Mouse (Mus musculus) hindbrain, embryonic 13.5 days (tissue): ENCODE data around the gene Rasal3. TPM values are rescaled to one million over a fixed set of nuclear protein-coding genes. Genes with fewer than 3 reads are reported as not detected.

Source experiments
- ATAC-seq: fragments of 200-750 bp; cut with Nextera tagmentation; 2 replicates; pipeline ENCODE4 v1.8.0; 2017; ENCODE audit warnings: moderate TSS enrichment; ENCODE audit not compliant: low FRiP score
- H3K27ac ChIP-seq: fragments of 300-500 bp; sonication (generic); 2 replicates; pipeline ENCODE4 v1.5.1; 2015; ENCODE audit warnings: inconsistent platforms, mild to moderate bottlenecking, moderate library complexity
- H3K27me3 ChIP-seq: fragments of 300-500 bp; sonication (generic); 2 replicates; pipeline ENCODE4 v1.6.1; 2015; ENCODE audit warnings: mild to moderate bottlenecking, inconsistent platforms
- H3K36me3 ChIP-seq: fragments of 300-500 bp; sonication (generic); 2 replicates; pipeline ENCODE4 v1.6.1; 2015; ENCODE audit warnings: mild to moderate bottlenecking, inconsistent platforms
- H3K4me1 ChIP-seq: fragments of 300-500 bp; sonication (generic); replicated peaks from 2 replicates; pipeline ENCODE4 v1.6.1; 2015; ENCODE audit warnings: inconsistent platforms
- H3K4me2 ChIP-seq: fragments of 300-500 bp; sonication (generic); 2 replicates; pipeline ENCODE4 v1.6.1; 2015; ENCODE audit warnings: inconsistent platforms, mild to moderate bottlenecking, moderate library complexity
- H3K4me3 ChIP-seq: fragments of 300-500 bp; sonication (generic); 2 replicates; pipeline ENCODE4 v1.5.1; 2015; ENCODE audit warnings: mild to moderate bottlenecking, inconsistent platforms
- H3K9ac ChIP-seq: fragments of 300-500 bp; sonication (generic); 2 replicates; pipeline ENCODE4 v1.6.1; 2015; ENCODE audit warnings: mild to moderate bottlenecking, inconsistent platforms
- H3K9me3 ChIP-seq: fragments of 300-500 bp; sonication (generic); 2 replicates; pipeline ENCODE4 v1.6.1; 2016; ENCODE audit warnings: inconsistent platforms
- WGBS: fragments of 180-500 bp; shearing (Covaris S2); methylation state at CpG from one replicate; pipeline ENCODE4 v1.1.7; 2015; 5-methylcytosine and 5-hydroxymethylcytosine counted together
- polyA plus RNA-seq: library from polyadenylated mRNA; unstranded; fragments of >200 nt; fragmentation: Nextera tagmentation; extraction: Ambion mirVana; gene quantifications from 2 replicates; pipeline ENCODE4 v1.2.1, GENCODE M21; 2015

Gene Rasal3
- polyA plus RNA-seq, 1 experiment from 2014 or later, result 0.62 TPM

DNA sequence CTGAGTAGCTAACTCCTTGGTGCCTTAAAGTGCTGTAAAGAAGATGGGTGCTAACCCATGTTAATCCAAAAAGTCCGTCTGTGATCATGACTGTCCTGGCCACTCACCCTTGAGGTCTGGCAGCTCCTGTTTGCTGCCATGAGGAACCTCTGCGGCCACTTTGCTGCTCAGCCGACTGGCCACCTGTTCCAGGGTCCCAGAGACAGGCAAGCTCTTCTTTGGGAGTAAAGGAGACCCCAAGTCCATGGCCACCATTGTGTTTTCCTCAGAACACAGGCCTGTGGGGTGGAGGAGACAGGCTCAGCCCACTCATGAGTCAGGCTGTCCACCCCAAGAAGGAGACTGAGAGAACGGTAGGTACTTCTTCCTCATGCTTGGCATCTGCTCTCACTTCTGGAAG, 40.7 kb downstream of the Rasal3 start:
- no peaks in the 10 kb centered on the region for H3K9me3 ChIP-seq
- H3K36me3 ChIP-seq, result peaks cover 56% of the 10 kb centered on the region
- no peaks in the 10 kb centered on the region for H3K27me3 ChIP-seq
- peak overlapping the region; percentile 83 for H3K4me2 ChIP-seq
- ATAC-seq, result no peak
- H3K4me1 ChIP-seq, result peaks cover 32% of the 10 kb centered on the region
- H3K27ac ChIP-seq, result no peak overlapping the region
- peak overlapping the region; percentile 91 for H3K4me3 ChIP-seq
- peak overlapping the region; percentile 96 for H3K9ac ChIP-seq
- 85% methylated on average over 4 of the region's 4 CpGs for WGBS

DNA sequence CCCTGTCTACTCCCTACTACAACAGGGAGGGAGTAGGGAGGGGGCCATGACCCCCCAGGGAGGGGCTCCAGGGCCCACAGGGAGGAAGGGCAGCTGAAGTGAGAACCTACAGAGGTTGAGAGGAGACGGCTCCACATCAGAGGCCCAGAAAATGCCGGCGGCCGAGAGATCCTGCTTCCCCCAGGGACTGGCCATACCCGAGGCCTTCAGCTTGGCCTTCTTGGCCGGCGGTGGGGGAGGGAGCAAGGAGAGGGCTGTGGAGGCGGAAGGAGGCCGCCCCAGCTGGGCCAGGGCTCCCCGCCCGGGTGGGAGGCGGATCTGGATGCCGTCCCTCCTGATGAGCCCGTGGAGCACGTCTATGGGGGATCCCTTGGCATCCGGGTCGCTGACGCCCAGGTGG, 43.5 kb downstream of the Rasal3 start:
- Histone ChIP-seq H3K27me3 (no peaks in the 10 kb centered on the region), H3K9ac (no peak overlapping the region), H3K9me3 (no peaks in the 10 kb centered on the region), H3K4me2 (no peak overlapping the region), H3K36me3 (peaks cover 77% of the 10 kb centered on the region), H3K4me3 (no peak overlapping the region), H3K27ac (no peak overlapping the region), H3K4me1 (peaks cover 29% of the 10 kb centered on the region)
- no peak for ATAC-seq
- 85% methylated on average over 18 of the region's 18 CpGs for WGBS

DNA sequence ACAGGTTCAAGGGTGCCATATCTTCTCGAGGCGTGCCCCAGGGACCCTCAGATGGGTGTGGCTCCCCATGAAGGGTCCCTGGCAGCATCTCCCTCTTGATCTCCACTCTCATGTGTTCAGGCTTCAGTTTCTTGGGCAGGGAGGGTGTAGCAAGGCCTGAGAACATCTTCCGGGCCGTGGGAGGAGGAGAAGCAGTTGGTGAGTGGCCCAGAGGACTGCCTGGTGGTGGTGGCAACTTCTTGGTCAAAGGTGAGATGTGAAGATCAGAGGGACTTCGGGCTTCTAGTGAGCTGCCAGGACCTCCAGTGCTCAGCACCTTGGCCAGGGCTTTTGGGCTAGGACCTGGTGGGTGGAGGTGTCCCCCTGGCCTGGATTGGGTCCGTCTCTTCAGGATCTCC, 44.4 kb downstream of the Rasal3 start:
- 94% methylated on average over 6 of the region's 6 CpGs for WGBS
- H3K4me1 ChIP-seq, result peaks cover 36% of the 10 kb centered on the region
- no peak overlapping the region for H3K27ac ChIP-seq
- H3K36me3 ChIP-seq, result peaks cover 87% of the 10 kb centered on the region
- no peak overlapping the region for H3K4me3 ChIP-seq
- H3K4me2 ChIP-seq, result no peak overlapping the region
- H3K9ac ChIP-seq, result no peak overlapping the region
- no peaks in the 10 kb centered on the region for H3K9me3 ChIP-seq
- H3K27me3 ChIP-seq, result no peaks in the 10 kb centered on the region
- ATAC-seq, result no peak

DNA sequence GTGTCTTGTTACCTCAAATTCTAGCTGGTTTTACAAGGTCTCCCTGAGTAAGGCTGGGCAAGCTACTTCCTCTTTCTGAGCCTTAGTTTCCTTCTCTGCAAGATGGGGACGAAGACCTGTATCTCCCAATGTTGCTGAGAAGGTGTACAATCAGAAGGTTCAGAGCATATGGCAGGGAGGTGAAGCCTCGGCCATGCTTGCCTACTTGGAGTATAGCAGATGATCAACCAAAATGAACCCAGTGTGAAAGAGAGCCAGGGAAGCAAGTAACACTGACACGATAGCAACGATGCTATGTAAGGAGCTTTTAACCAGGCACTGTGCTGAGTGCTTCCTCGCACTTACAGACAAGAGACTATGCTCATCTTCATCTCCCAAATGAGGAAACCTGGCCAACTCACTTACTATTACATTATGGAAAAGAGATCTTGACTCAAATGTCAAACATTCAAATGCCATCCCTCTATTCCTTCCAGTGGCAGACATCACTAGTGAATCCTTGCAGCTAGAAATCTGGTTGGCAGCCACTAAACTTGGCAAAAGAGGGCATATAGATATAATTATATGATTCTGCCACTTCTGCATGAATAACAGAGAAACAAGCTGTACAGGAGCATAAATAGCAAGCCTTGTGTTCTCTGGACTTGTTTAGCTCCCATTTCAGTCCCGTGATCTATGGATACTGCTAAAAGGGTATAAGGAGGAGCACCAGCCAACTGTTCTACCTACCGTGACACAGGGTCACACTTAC, 45.0 kb downstream of the Rasal3 start:
- no peak for ATAC-seq
- Histone ChIP-seq H3K27me3 (no peaks in the 10 kb centered on the region), H3K4me3 (no peak overlapping the region), H3K36me3 (peaks cover 92% of the 10 kb centered on the region), H3K27ac (no peak overlapping the region), H3K9me3 (no peaks in the 10 kb centered on the region), H3K4me2 (no peak overlapping the region), H3K4me1 (peaks cover 34% of the 10 kb centered on the region), H3K9ac (no peak overlapping the region)
- WGBS, result 93% methylated on average over 7 of the region's 7 CpGs

DNA sequence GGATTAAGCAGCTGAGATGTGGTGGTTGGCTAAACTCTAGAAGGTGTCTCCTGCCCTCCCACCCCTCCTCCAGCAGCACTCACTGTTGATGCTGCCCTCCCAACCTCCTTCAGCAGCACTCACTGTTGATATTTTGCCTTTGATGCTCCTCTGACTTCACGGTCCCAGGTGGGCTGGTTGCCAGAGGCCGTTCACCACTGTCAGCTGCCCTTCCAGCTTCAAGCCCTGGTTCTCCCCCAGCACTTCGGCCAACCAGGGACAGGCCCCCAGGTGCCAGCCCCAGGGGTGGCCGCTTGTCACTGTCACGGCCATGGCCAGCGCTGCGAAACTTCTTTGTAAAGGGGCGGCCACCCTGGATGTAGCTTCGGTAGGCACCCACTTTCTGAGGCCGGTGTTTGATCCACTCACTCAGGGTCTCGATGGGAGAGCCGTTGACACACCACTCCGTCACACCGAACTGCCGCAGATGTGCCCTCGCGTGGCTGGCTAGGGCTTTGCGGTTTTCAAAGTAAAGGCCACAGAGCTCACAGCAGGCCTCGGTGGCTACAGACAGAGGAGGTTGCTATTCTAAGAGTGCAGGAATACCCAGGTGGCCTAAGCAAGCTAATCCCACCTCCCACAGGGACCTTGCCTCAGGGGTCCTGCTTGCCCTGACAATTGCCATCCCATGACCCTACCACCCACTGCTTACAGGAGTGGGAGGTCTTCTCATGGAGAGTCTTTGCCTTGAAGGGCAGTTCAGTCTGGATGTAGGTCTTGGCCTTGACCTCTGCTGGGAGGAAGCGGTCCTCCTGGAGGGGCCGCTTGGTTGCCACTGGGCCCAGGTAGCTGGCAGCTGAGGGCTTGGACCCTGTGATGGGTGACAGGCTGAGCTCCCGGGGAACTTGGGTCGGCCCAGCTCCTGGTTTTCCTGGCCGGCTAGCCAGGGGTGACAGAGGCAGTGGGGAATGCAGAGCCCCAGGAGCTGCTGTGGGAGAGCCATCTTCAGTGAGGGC, 46.3 kb downstream of the Rasal3 start:
- no peak overlapping the region for H3K4me3 ChIP-seq

DNA sequence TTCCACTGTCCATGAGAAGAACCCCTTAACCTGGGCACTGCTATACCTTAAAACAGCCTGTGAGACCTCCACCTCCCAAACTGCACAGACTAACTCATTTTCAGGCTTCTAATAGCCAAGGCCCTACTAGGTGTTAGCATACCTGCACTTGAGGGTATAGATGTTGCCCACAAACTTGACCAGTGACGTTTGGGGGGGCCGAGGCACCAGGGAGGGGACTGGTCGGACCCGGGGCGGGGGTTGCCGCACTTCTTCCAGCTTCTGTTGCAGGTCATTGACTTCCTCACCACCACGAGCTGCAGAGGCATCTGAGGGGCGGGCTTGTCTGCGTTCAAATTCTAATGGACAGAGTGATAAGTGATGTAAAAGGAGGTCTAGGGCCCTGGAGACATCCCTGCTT, 47.1 kb downstream of the Rasal3 start:
- Histone ChIP-seq H3K9me3 (no peaks in the 10 kb centered on the region), H3K27ac (no peak overlapping the region), H3K4me1 (peaks cover 14% of the 10 kb centered on the region), H3K4me2 (no peak overlapping the region), H3K4me3 (no peak overlapping the region), H3K36me3 (peaks cover 78% of the 10 kb centered on the region), H3K27me3 (no peaks in the 10 kb centered on the region), H3K9ac (no peak overlapping the region)
- WGBS, result 91% methylated on average over 9 of the region's 9 CpGs
- ATAC-seq, result no peak

More for the DNA sequence above, 46.3 kb downstream of the Rasal3 start:
- Histone ChIP-seq H3K4me2 (no peak overlapping the region), H3K9me3 (no peaks in the 10 kb centered on the region), H3K27ac (no peak overlapping the region), H3K4me1 (peaks cover 21% of the 10 kb centered on the region), H3K27me3 (no peaks in the 10 kb centered on the region), H3K36me3 (peaks cover 85% of the 10 kb centered on the region), H3K9ac (no peak overlapping the region)
- 79% methylated on average over 24 of the region's 24 CpGs for WGBS
- ATAC-seq, result no peak

DNA sequence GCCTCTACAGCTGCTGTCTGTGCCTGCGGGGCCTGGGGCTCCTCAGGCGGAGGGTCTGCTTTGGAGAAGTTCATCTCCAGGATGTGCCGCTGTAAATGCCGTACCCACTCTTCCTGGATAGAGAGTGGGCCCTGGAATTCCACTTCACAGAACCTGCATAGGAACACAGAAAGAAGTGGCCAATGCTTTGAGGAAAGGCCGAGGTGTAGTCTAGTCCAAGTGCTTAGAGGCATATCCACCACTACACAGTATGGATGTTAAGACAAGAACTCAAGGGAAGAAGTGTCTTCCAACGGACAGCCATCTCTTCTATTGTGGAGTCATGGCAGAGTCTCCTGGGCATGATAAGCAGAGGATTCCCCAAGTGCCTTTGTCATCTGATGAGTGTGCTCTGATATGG, 48.4 kb downstream of the Rasal3 start:
- Histone ChIP-seq H3K9ac (no peak overlapping the region), H3K27me3 (no peaks in the 10 kb centered on the region), H3K4me3 (no peak overlapping the region), H3K27ac (peak overlapping the region; percentile 79; the same call in 1 of the 2 replicates), H3K36me3 (peaks cover 65% of the 10 kb centered on the region), H3K4me1 (peaks cover 17% of the 10 kb centered on the region), H3K4me2 (no peak overlapping the region), H3K9me3 (no peaks in the 10 kb centered on the region)
- 90% methylated on average over 6 of the region's 6 CpGs for WGBS
- no peak for ATAC-seq

DNA sequence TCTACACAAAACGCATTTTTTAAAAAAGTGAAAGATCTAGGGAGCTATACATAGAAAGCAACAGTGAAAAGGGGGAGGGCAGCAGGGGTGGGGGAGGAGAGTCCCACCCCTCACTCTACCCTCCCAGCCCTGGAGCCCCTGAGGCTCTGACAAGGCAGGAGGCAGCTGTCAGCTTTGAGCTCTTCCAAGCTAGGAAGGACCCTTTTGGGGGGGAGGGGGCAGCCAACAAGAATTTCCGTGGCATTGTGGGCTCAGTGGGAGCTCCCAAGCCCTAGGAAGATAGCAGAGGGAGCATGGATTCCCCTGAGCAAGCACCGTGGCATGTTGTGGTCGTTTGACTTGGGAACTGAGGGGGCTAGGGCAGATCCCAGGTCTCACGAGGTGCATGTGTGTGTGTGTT, 49.2 kb downstream of the Rasal3 start:
- Histone ChIP-seq H3K9me3 (no peaks in the 10 kb centered on the region), H3K4me3 (no peak overlapping the region), H3K27ac (peak overlapping the region; percentile 79), H3K9ac (0 out of 2 replicates have a peak overlapping the region, but pooled peaks have one; percentile 39), H3K4me2 (no peak overlapping the region), H3K27me3 (no peaks in the 10 kb centered on the region), H3K36me3 (peaks cover 57% of the 10 kb centered on the region), H3K4me1 (peaks cover 24% of the 10 kb centered on the region)
- 49% methylated on average over 5 of the region's 5 CpGs for WGBS
- no peak for ATAC-seq

DNA sequence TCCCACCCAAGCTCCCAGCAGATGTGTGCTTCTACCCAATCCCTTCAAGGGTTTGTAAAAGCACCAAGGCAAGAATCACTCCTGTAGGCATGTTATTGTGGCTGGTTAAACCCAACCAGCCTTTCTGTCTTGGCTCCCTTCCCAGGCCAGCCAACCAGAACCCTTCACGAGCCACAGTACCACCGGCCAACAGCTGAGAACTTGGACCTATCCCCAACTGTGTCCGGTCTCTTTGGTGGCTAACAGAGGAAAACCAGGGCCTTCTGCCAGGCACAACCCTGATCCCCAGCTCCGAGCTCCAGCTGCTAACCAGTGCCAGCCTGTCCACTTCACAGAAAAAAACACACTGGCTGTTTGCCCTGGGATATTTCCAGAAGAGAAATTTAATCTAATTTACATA, 49.7 kb downstream of the Rasal3 start:
- H3K36me3 ChIP-seq, result peaks cover 52% of the 10 kb centered on the region
- no peak overlapping the region for H3K4me2 ChIP-seq
- H3K27ac ChIP-seq, result peak overlapping the region; percentile 41; the same call in 1 of the 2 replicates
- WGBS, result 55% methylated on average over 4 of the region's 4 CpGs
- no peak for ATAC-seq
- no peak overlapping the region for H3K4me3 ChIP-seq
- H3K27me3 ChIP-seq, result no peaks in the 10 kb centered on the region
- no peaks in the 10 kb centered on the region for H3K9me3 ChIP-seq
- peaks cover 29% of the 10 kb centered on the region for H3K4me1 ChIP-seq
- no peak overlapping the region for H3K9ac ChIP-seq

DNA sequence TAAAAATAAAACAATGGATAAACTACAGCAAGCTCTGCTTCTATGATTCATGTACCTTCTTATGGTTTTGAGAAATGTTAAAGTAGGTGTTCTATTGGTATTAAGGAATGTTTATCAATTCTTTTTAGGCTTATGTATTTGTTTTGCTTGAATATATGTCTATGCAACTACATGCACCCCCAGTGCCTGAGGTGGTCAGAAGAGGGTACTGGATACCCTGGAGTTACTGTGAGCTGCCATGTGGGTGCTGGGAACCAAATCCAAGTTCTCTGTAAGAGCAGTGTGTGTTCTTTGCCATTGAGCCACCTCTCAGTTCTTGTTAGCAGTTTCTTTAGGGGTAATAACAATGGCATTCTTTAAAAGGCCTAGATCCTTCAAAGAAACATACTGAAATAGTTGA, 51.7 kb downstream of the Rasal3 start:
- Histone ChIP-seq H3K36me3 (peaks cover 32% of the 10 kb centered on the region), H3K4me2 (no peak overlapping the region), H3K27me3 (no peaks in the 10 kb centered on the region), H3K4me3 (no peak overlapping the region), H3K9ac (no peak overlapping the region), H3K4me1 (peaks cover 44% of the 10 kb centered on the region), H3K9me3 (no peaks in the 10 kb centered on the region), H3K27ac (no peak overlapping the region)
- ATAC-seq, result no peak

DNA sequence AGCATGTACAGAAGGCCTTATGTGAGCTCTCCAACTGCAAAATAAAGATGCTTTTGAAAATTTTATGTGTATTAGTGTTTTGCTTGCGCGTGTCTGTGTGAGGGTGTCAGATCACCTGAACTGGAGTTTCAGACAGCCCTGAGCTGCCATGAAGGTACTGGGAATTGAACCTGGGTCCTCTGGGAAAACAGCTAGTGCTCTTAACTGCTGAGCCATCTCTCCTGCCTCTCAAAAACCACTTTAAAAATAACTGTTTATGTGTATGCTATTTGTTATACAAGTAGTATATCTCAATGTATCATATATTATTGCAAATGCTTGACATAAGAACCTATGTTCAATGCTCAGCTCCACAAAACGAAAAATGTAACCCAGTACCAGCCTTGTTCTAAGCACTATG, 52.1 kb downstream of the Rasal3 start:
- 76% methylated on average over 3 of the region's 3 CpGs for WGBS
- H3K4me3 ChIP-seq, result no peak overlapping the region

DNA sequence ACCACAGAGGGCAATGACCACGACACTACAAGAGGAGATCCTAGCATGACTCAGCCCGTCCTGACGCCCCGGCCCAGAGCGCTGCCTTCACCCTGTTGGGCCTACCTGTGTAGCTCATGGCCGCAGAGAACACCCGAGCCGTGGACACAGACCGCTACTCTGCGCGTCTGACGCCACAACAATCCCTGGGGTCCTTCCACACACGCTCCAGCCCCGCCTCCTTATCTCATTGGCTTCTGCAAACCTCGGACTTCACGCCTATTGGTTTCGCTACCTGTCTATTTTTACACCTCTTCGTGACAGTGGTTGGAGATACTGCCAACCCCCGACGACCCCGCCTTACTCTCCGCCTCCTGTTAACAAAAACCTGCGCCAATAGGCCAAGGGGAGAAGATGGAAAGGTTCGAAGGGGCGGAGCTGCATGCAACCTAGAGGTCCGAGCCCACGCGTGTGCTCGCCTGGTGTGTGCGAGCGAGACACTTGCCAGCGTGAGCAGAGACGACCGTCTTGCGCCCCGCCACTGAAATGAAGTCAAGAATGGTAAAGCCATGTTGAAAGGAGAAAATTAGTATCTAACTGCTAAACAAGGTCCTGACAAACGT, 52.9 kb downstream of the Rasal3 start, which contains the start of gene Akap8l:
Akap8l (minus strand) TSS at position 226 of the 602 bp plus-strand sequence.
- ATAC-seq, result peak; percentile 97
- Histone ChIP-seq H3K27me3 (no peaks in the 10 kb centered on the region), H3K4me1 (peaks cover 44% of the 10 kb centered on the region), H3K4me3 (peak within 1 kb of the TSS; percentile 87), H3K4me2 (peak within 1 kb of the TSS; percentile 89), H3K9me3 (no peaks in the 10 kb centered on the region), H3K27ac (peak within 1 kb of the TSS; percentile 91), H3K9ac (peak within 1 kb of the TSS; percentile 91), H3K36me3 (peaks cover 20% of the 10 kb centered on the region)
- WGBS, result under 1% methylated on average over 37 of the region's 37 CpGs

More for the DNA sequence above, 52.1 kb downstream of the Rasal3 start:
- Histone ChIP-seq H3K9ac (no peak overlapping the region), H3K4me1 (peaks cover 44% of the 10 kb centered on the region), H3K9me3 (no peaks in the 10 kb centered on the region), H3K4me2 (peak overlapping the region; percentile 59), H3K27ac (no peak overlapping the region), H3K27me3 (no peaks in the 10 kb centered on the region), H3K36me3 (peaks cover 27% of the 10 kb centered on the region)
- no peak for ATAC-seq
